Mouse (Mus musculus) mesoderm, embryonic 11.5 days (tissue): ENCODE data around the gene Gm33543.

Source experiments
- DNase-seq: peaks from one replicate; pipeline ENCODE4 v3.0.0-alpha.2; 2012; ENCODE audit warnings: low read depth, low spot score

Gm33543 gene

DNA sequence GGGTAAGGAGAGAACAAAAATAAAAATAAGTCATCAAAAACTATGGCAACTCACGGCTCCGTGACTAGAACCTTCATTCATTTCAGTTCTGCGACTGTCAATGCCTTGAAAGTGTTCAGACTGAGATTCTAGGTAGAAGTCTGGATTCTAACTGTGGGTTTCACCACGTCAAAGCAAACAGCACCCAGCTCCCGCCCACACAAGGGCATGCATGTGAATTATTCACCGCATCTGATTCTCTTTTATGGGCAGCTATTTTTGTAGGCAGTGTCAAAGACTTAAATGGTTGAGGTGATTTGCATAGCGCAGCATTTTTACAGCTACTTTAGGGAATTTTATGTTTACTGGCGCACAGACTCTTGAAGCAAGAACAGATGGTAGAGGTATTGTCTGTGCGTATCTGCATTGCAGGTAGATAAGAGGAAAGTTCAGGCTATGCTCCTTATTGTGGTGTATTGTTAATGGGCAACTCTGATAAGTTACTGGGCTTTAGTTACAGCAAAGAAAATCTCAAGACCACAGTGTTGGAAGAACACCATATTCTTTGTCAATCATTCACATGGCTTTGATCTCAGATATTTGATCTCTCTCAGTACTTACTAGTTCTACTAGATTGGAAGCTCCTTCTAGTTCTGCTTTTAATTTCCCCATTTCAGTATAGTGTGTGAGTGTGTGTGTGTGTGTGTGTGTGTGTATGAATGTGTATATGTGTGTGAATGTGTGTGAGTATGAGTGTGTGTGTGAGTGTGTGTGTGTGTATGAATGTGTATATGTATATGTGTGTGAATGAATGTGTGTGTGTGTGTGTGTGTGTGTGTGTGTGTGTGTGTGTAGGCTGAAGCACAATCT is at the start of gene Gm33543:
Gene Gm33543 (minus strand): TSS at position 142 of the 849 bp plus-strand sequence.
- no peak for DNase-seq

DNA sequence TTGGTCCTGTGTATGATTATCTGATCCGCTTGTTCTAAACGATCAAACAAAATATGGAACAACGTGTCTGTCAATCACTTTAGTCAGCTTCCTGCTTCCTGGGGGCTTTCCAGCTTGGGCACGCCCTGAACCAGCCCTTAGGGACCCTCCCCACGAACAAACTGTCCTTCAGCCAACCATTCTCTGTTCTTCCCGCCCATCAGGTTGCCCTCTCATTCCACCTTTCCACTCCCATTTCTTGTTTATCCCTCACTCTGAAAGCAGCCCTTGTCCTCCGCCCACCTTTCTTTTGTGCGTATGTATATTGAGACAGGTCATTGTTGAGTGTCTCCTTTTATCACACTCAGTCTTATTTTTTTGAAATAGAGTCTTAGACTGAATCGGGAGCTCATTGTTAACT is 49.4 kb upstream of the Gm33543 start:
- no peak for DNase-seq

DNA sequence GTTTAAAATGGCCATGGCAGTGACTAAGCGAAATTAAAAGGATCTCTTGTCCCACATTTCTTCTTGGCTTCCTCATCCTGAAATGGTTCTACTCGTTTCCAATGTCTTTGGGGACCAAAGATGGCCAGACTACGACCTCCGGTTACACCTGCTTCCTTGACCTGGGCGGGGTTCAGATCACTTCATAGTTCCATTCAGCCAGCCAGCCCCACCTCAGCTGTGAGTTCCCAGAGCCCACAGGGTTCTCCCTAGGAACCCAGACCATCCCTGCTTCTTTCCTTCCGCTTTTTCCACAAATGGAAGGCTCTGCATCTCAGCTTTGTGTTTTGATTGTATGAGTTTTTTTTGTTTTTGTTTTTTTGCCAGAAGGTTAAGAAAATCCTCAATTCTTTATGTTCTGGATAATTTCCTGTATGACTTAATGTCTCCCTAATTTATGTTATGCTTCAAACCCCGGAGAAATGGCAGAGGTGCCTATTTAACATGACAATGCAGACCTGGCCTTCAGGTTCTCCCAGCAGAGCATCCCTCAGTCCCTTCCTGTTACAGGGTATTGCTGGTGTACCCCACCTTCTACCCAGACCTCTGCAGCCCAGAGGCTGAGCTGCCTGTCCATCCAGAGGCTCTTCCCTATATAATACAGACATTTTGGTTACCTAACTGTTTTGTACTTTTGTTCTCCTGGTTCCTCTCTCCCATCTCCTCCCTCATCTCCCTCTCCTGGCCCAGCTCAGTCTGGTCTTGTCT is 48.7 kb upstream of the Gm33543 start:
- DNase-seq, result no peak

DNA sequence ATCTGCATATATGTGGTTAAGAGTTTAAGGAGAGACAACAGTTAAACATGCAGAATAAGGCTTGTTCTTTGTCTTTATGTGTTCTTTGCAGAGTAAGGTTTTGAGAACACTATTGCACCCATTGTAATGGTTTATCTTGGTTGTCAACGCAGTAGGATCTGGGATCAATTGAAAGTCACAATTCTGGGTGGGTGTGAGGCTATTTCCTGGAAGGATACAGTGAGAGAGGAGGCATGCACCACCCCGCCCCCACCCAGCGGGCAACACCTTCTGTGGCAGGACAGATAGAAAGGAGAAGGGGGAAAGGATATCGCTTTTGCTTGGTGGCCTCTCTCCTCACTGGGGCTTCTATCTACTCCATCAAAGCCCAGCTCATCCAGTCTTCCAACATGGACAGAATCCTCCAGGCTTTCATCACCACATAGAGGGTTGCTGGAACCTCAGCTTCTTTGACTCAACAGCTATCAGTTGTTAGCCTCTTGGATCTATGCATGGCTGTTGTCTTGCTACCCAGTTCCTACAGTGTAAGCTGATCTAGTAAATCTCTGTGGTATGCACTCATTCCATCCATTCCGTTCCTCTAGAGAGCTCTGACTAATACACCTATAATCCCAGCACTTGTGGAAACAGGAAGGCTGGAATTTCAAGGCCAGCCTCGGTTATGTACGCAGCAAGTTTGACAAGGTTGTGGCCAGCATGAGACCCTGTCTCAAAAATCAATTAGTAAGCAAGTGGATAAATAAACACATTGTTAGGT is 41.2 kb upstream of the Gm33543 start:
- DNase-seq, result no peak

DNA sequence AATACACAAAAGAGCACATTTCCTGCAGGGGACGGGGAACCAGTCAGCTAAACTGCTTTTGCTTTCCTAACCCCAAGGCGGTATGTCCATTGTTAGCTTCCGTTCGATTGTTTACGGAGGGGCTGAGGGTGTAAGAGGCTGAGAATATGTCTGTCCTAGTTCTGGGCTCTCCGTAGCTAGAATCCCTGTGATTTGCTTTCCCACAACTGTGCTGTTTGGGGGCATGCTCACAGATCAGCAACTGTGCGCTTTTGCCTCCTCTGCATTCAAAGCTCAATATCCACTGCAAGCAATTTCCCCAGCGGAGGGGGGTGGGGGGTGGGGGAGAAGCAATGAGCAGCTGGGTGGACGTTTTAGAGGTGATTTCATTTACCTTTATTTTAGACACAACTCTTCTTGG is 39.3 kb upstream of the Gm33543 start:
- DNase-seq, result no peak

DNA sequence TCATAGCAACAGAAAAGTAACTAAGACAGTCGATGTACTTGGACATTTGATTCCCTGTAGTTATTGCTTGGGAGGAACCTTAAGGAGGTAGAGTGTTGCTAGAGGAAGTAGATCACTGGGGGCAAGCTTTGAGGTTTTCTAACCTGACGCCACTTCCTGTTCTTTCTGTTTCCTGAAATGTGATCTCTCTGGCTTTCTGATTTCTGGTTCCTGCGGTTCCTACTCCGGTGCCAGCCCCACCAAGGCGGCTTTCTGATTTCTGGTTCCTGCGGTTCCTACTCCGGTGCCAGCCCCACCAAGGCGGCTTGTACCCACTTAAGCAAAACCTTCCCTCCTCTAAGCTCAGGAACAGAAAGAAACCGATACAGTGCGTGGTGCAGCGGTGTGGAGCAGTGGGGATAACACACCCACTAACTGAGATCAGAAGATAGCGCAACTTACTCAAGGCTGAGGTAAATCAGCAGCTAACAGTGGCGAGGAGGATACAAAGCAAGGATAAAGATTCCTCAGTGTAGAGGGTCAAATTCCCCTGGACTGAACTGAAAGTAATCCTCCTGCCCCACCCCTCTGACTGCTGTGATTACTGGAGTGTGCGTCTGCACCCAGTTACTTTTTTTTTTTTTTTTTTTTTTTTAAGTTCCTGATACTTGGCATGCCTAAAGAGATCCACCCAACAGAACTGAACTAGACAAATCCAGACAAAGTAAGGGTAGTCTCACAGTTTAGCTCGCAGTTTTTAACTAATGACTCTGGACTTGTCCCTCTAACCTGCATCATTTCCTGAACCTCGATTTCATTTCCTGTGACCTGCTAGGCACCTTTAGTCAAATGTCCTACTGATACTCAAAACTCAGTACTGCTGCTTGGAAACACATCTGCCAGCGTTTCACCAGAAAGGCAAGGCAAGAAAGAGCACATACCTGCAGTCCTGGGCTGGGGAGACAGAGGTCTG is 37.5 kb upstream of the Gm33543 start:
- DNase-seq, result no peak

DNA sequence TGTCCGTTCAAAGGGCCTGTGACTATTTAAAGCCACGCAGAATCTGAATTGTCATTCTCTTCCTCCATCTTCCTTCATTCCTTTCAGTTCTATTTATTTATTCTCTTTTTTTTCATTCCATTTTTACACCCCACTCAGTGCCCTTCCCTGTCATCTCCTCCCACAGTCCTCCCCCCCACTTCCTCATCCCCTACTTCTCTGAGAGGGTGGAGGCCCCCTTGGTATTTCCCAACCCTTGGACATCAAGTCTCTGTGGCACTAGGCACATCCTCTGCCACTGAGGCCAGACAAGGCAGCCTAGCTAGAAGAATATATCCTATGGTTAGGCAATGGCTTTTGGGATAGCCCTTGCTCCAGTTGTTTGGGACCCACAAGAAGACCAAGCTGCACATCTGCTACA is 28.1 kb upstream of the Gm33543 start:
- DNase-seq, result no peak

DNA sequence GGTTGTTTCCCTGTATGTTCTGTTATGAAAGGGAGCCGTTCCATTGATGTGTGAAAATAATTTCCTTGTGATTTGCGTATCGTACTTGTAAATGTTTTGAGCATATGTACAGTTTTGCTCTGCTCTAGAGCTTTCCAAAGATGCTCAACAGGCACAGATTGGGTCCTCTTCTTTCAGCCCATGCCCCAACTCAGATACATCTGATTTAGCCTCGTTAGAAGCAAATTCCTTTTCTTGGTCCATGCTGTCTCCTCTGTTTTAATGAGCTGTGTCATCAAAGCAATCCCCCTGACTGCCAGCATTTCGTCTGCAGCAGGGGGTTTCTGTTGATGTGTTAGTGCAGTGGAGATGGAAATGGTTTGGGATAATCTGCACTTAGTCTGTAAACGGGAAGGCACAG is 25.6 kb upstream of the Gm33543 start:
- no peak for DNase-seq

DNA sequence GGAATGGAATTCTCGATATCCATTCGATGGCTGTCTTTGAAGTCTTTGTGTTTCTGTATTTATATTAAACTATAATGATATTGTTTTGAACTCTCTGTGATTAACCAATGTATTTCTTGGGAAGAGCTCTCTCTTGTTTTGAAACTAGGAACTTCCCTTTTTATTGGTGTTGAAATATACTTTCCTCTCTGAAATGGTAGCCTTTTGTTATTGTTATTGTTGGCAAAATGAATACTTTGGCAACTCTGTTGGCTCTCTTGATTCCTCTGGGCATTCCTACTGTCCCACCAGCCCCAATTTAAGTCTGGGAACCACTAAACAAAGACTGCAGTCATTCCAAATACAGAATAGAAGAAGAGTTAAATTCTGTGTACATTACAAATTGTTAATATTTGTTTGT is 24.9 kb upstream of the Gm33543 start:
- DNase-seq, result no peak

DNA sequence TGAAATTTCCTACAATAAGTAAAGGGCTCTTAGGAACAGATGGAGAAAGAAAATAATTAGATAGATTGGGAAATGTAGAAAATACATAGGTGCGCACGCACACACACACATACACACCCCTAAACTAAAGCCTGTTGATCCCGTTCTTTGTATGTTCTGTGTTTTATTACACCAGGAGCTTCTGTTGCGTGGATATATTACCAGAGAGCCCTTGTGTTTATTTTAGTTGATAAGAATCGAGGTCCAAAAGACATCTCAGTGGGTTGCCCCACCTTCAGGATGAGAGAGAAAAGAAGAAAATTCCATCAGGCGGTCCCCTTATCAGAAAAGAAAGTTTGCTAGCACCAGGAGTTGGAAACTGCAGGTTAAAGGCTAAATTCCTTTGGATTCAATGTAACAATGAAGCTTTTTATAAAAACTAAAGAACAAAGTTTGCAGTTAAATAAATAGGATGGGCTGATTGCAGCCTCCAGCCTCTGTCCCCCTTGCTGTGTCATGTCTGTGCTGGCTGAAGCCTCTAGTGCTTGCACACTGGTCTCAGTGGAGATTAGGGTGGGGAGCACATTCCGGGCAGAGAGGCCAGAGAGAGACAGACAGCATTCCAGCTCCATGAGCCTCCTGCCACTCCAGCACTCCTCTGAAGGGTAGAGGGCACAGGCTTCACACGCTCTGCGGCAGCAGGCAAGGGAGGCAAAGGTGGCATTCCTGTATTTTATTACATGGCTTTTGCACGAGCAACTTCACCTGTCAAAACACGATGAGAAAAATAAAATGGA is 21.8 kb upstream of the Gm33543 start:
- peak; percentile 44 for DNase-seq

DNA sequence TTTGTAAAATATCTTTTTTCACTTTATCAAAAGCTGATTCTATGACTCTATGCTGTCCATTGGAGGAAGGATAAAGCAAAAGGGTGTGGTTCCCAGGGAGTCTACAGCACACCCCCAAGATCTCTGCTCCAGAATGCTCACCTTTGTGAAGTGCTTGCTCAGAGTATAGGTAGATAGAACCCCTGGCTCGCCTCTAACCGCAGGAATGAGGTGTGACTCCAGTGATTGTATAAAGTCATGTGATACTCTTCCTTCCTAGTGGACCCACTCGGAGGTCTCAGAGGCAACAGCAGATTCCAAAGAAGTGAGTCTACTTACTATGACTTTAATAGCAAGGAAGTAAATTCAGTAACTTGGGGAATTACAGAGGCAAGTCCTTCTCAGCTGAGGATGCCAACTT is 19.9 kb upstream of the Gm33543 start:
- no peak for DNase-seq

DNA sequence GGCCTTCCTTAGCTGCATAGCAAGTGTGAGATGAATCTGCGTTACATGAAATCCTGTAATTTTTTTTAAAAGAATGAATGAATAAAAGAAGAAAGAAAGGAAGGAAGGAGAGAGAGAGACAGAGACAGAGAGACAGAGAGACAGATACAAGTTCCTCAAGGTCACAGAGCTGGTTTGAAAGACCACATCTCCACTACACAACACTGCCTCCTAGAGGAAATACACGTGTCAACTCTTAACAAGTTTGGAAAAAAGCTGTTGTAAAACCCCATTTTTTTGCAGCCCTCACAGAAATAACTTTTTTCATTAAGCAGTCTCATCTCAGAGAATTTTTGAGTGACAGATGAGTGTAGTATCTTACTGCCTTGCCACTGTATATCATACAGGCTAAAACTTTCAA is 15.4 kb upstream of the Gm33543 start:
- peak; percentile 65 for DNase-seq

DNA sequence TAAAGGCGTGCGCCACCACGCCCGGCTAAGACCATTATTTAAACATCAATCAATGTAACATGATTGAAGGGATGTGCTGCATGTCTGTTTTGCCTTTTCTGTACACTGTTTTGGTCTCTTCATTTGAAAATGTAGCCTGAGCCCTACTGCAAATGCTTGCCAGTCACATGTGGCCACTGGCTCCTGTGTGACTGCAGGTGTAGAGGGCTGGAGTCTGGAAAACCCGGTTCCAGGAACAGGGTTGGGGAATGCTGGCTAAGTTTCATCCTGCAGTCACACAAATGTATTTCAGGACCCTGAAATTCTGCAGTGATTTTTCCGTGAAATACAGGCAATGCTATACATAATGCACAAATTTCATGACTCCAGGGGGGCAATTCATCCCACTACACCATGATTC is 12.7 kb upstream of the Gm33543 start:
- DNase-seq, result no peak

DNA sequence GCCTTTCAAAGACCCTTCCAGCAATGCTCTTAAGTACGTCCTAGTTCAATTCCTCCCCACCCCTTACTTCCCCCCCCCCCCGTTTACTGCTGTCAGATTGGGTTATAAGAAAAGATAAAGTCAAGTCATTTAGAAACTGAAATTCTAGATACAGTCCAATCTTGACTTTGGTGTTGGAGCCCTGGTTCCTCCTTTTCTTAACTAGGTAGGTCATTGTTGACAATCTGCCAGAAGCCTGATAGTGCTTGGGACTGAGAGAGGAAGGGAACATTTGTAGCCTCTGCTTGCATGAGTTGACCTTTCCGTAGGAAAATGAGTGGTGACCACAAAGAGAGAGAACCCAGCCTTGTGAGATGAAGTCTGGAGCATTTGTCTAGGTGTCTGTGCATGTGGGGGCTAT is 7.8 kb upstream of the Gm33543 start:
- DNase-seq, result no peak

DNA sequence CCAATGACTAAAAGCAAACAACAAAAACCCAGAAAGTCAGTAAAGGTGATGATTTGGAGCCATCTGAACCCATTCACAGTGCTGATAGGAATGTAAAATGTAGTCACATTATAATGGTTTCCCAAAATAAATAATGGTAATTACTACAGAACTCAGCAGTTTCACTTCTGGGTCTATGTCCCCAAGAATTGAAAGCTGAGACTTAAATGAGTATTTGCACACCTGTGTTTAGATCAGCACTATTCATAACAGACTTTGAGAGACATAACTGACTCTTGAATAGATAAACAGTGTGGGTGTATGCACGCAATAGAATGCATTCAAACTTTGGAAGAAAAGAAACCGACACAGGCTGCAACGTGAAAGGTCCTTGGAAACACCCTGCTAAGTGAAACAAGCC is 4.0 kb upstream of the Gm33543 start:
- DNase-seq, result no peak

DNA sequence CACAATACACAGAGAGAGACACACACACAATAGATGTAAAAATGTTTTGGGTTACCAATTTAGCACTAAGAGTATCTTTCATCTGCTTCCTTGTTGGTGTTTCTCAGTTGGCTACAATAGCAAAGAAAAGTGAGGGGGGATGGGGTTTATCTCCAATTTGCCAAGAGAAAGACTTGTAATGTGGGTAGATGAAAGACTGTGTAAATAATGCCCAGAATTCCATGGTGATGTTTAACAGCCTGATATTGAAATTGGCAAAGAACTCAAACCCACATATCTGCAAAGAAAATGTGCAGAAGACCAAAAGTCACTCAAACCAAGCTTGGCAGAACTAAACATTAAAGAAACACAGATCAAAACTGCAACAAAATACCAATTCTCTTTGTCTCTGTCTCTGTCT is 3.6 kb upstream of the Gm33543 start:
- DNase-seq, result no peak

DNA sequence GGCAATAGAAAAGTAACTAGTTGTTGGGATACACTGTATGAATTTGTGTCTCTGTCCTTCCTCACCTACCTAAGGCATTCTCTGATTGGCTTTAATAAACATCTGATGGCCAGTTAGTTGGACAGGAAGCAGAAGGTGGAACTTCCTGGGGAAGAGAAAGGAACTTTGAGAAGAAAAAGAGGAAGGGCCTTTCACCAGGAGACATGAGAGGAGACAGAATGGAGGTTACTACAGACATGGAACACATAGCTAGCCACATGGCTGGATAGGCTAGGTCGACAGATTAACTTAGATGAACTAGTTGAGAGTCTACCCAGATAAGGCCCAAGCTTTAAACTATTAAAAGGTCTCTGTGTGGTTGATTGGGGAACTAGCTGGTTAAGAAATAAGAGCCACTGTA is 1.1 kb upstream of the Gm33543 start:
- DNase-seq, result no peak

DNA sequence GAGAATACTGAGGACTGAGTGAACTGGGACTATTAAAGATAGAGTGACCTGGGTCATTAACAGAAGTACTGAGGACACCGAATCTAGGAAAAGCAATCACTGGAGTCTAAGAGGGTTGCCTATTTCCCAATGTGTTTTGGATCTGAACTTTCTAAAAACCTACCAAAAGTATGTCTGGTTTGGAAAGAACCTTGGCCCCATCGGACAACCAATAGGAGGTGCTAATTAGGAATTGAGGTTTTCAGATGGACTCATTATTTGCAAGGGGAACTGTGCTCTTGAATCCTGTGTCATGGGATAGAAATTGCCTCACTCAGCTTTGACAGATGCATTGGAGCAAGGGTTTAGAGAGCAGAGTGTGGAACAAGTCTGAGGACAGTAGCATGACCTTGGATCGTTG is 1.5 kb downstream of the Gm33543 start:
- no peak for DNase-seq

DNA sequence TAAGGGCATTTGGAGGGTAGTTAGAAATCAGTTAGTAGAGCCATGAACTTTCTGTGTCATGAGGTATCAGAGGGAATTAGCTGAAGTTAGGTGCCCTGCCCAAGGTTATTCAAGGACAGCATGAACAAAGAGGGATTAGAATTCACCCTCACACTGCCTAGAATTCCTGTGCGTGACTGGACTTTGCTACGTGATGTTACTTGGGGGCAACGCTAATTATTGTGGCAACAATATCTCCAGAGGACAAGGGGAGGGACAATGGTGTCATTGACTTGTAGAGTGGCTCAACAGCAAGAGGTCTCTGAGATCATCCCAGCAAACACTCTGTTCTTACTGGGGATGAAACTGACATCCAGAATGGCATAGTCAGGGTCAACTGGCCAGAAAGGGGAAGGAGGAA is 2.9 kb downstream of the Gm33543 start:
- no peak for DNase-seq

DNA sequence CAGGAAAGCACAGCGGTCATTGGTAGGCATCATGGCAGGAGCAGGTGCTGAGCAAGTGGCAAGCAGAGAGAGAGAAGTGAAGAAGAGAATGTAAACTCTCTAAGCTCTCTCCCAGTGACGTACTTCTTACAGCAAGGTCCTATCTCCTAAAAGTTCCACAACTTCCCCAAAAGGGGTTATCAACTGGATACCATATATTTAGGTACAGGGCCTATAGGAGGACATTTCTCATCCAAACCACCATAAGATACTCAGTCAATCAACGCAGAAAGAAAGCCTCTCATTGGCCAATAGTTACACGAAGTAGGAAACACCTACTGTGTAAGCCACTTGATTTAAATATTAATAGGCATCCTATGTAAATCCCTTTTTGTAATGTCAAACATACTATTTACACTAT is 3.7 kb downstream of the Gm33543 start:
- DNase-seq, result no peak
